Mouse (Mus musculus) lung, embryonic 16.5 days (tissue): ENCODE data around the gene Nell1. TPM values are rescaled to one million over a fixed set of nuclear protein-coding genes. Genes with fewer than 3 reads are reported as not detected.

Experiments used
- ATAC-seq: fragments of 200-750 bp; cut with Nextera tagmentation; 2 replicates; pipeline ENCODE4 v1.8.0; 2017; ENCODE audit warnings: low read depth, mild to moderate bottlenecking, moderate library complexity
- H3K27ac ChIP-seq: fragments of 300-500 bp; sonication (generic); 2 replicates; pipeline ENCODE4 v1.5.1; 2014; ENCODE audit warnings: mild to moderate bottlenecking, control low read depth, low read length
- H3K27me3 ChIP-seq: fragments of 300-500 bp; sonication (generic); 2 replicates; pipeline ENCODE4 v1.6.1; 2014; ENCODE audit warnings: low read depth, low read length, mixed read lengths; ENCODE audit not compliant: control insufficient read depth, insufficient read depth
- H3K36me3 ChIP-seq: fragments of 300-500 bp; sonication (generic); 2 replicates; pipeline ENCODE4 v1.6.1; 2014; ENCODE audit warnings: low read length; ENCODE audit not compliant: control insufficient read depth, insufficient read depth
- H3K4me1 ChIP-seq: fragments of 300-500 bp; sonication (generic); replicated peaks from 2 replicates; pipeline ENCODE4 v1.6.1; 2014; ENCODE audit warnings: low read length, mixed read lengths; ENCODE audit not compliant: control insufficient read depth, insufficient read depth
- H3K4me2 ChIP-seq: fragments of 300-500 bp; sonication (generic); 2 replicates; pipeline ENCODE4 v1.6.1; 2014; ENCODE audit warnings: low read depth, low read length, control low read depth
- H3K4me3 ChIP-seq: fragments of 300-500 bp; sonication (generic); 2 replicates; pipeline ENCODE4 v1.5.1; 2014; ENCODE audit warnings: mild to moderate bottlenecking, low read length, control low read depth
- H3K9ac ChIP-seq: fragments of 300-500 bp; sonication (generic); 2 replicates; pipeline ENCODE4 v1.6.1; 2014; ENCODE audit warnings: low read length, control low read depth
- H3K9me3 ChIP-seq: fragments of 300-500 bp; sonication (generic); 2 replicates; pipeline ENCODE4 v1.6.1; 2016; ENCODE audit warnings: low read length; ENCODE audit not compliant: control insufficient read depth
- WGBS: fragments of 180-500 bp; shearing (Covaris S2); extraction: QIAGEN DNeasy Blood & Tissue Kit; methylation state at CpG from one replicate; pipeline ENCODE4 v1.1.7; 2014; 5-methylcytosine and 5-hydroxymethylcytosine counted together
- polyA plus RNA-seq: library from polyadenylated mRNA; unstranded; fragments of >200 nt; fragmentation: Nextera tagmentation; extraction: Ambion mirVana; gene quantifications from 2 replicates; pipeline ENCODE4 v1.2.1, GENCODE M21; 2015

Nell1 gene
- polyA plus RNA-seq, 1 experiment from 2014 or later, result 3.8 TPM

- Histone ChIP-seq H3K27me3 (peaks cover 10% of the 10 kb centered on the region), H3K9ac (no peak overlapping the region), H3K4me3 (no peak overlapping the region), H3K4me1 (peaks cover 6% of the 10 kb centered on the region), H3K9me3 (peaks cover 2% of the 10 kb centered on the region; the same call in 1 of the 2 replicates), H3K36me3 (no peaks in the 10 kb centered on the region), H3K27ac (peak overlapping the region; percentile 4; the same call in 1 of the 2 replicates), H3K4me2 (no peak overlapping the region)
- ATAC-seq, result peak; percentile 94
- 21% methylated on average over 6 of the region's 6 CpGs for WGBS
Observed at GRCm38 (mm10) chr7:50210678-50211251, 236.1 kb downstream of the Nell1 start.

GRCm38 (mm10) chr7:50221849-50222248 is 247.2 kb downstream of the Nell1 start:
- Histone ChIP-seq H3K4me1 (no peaks in the 10 kb centered on the region), H3K36me3 (no peaks in the 10 kb centered on the region), H3K4me3 (no peak overlapping the region), H3K9ac (no peak overlapping the region), H3K27ac (no peak overlapping the region), H3K9me3 (peaks cover 2% of the 10 kb centered on the region; the same call in 1 of the 2 replicates), H3K27me3 (no peaks in the 10 kb centered on the region), H3K4me2 (no peak overlapping the region)
- ATAC-seq, result no peak

DNA sequence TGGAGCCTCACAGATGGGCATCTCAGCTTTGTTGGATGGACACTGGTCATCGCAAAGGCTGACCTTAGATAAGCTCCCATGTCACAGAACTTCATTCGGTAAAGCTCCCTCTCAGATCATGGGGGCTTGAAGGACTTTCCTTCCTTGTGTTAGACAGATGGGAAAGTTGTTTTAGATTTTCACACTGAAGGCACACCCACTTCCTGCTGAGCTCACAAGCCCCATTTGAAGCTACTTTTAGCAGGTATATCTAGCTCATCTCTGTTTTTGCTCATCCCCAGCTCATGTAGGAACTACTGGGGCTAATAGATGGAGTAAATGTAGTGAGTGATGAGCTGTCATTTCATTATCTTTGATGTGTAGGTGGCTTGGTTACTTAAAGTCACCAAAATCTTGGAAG is 252.0 kb downstream of the Nell1 start:
- peaks cover 2% of the 10 kb centered on the region; the same call in 1 of the 2 replicates for H3K9me3 ChIP-seq
- no peak overlapping the region for H3K9ac ChIP-seq
- no peak overlapping the region for H3K27ac ChIP-seq
- ATAC-seq, result no peak
- H3K4me1 ChIP-seq, result no peaks in the 10 kb centered on the region
- H3K27me3 ChIP-seq, result no peaks in the 10 kb centered on the region
- no peak overlapping the region for H3K4me2 ChIP-seq
- H3K4me3 ChIP-seq, result no peak overlapping the region
- whole genome bisulfite sequencing, result 47% methylated on average over 2 of the region's 2 CpGs
- no peaks in the 10 kb centered on the region for H3K36me3 ChIP-seq

GRCm38 (mm10) chr7:50228273-50228672 is 253.6 kb downstream of the Nell1 start:
- H3K27ac ChIP-seq, result no peak overlapping the region
- H3K27me3 ChIP-seq, result no peaks in the 10 kb centered on the region
- H3K9me3 ChIP-seq, result peaks cover 2% of the 10 kb centered on the region; the same call in 1 of the 2 replicates
- H3K4me2 ChIP-seq, result no peak overlapping the region
- no peak for ATAC-seq
- no peak overlapping the region for H3K9ac ChIP-seq
- H3K4me3 ChIP-seq, result no peak overlapping the region
- H3K4me1 ChIP-seq, result no peaks in the 10 kb centered on the region
- 69% methylated on average over 4 of the region's 4 CpGs for whole genome bisulfite sequencing
- H3K36me3 ChIP-seq, result no peaks in the 10 kb centered on the region

DNA sequence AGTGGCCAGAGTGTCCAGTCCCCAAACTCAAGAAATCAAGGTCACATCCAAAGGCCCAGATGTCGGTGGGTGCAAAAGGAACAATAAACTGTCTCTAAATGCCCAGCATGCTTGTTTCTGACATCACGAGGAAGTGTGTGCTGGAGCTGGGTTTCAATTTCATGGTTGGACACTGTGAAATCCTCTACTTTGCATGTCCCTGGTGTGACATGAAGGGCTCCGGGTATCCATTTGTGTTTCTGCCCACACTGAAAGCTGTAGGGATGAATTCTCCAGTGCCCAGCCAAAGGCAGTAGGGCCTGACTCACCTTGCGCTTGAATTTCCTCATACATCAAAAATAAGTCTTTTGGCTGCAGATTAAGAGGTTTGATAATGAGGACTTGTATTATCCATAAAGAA is 266.5 kb downstream of the Nell1 start:
- no peaks in the 10 kb centered on the region for H3K36me3 ChIP-seq
- no peak overlapping the region for H3K27ac ChIP-seq
- no peak overlapping the region for H3K9ac ChIP-seq
- no peak overlapping the region for H3K4me3 ChIP-seq
- no peaks in the 10 kb centered on the region for H3K27me3 ChIP-seq
- H3K9me3 ChIP-seq, result no peaks in the 10 kb centered on the region
- no peaks in the 10 kb centered on the region for H3K4me1 ChIP-seq
- 73% methylated on average over 4 of the region's 4 CpGs for WGBS
- no peak overlapping the region for H3K4me2 ChIP-seq
- no peak for ATAC-seq

- 35% methylated on average over 5 of the region's 5 CpGs for WGBS
- peak; percentile 60 for ATAC-seq
Observed at GRCm38 (mm10) chr7:50241634-50242273, 267.1 kb downstream of the Nell1 start.

GRCm38 (mm10) chr7:50253166-50253565 is 278.5 kb downstream of the Nell1 start:
- H3K9me3 ChIP-seq, result no peaks in the 10 kb centered on the region
- H3K36me3 ChIP-seq, result no peaks in the 10 kb centered on the region
- 80% methylated on average over 3 of the region's 3 CpGs for WGBS
- H3K27ac ChIP-seq, result no peak overlapping the region
- no peak for ATAC-seq
- no peak overlapping the region for H3K9ac ChIP-seq
- no peaks in the 10 kb centered on the region for H3K27me3 ChIP-seq
- no peak overlapping the region for H3K4me3 ChIP-seq
- H3K4me1 ChIP-seq, result no peaks in the 10 kb centered on the region
- H3K4me2 ChIP-seq, result no peak overlapping the region

More at GRCm38 (mm10) chr7:50241634-50242273, 267.1 kb downstream of the Nell1 start:
- Histone ChIP-seq H3K36me3 (no peaks in the 10 kb centered on the region), H3K4me1 (no peaks in the 10 kb centered on the region), H3K27ac (no peak overlapping the region), H3K27me3 (no peaks in the 10 kb centered on the region), H3K4me3 (no peak overlapping the region), H3K9me3 (no peaks in the 10 kb centered on the region), H3K9ac (no peak overlapping the region), H3K4me2 (no peak overlapping the region)

- no peaks in the 10 kb centered on the region for H3K27me3 ChIP-seq
- no peaks in the 10 kb centered on the region for H3K36me3 ChIP-seq
- no peak overlapping the region for H3K27ac ChIP-seq
- WGBS, result 61% methylated on average over 3 of the region's 3 CpGs
- no peak overlapping the region for H3K4me3 ChIP-seq
- no peak for ATAC-seq
- H3K4me1 ChIP-seq, result no peaks in the 10 kb centered on the region
- no peak overlapping the region for H3K9ac ChIP-seq
- no peaks in the 10 kb centered on the region for H3K9me3 ChIP-seq
- no peak overlapping the region for H3K4me2 ChIP-seq
Observed at GRCm38 (mm10) chr7:50260016-50260415, 285.4 kb downstream of the Nell1 start.

DNA sequence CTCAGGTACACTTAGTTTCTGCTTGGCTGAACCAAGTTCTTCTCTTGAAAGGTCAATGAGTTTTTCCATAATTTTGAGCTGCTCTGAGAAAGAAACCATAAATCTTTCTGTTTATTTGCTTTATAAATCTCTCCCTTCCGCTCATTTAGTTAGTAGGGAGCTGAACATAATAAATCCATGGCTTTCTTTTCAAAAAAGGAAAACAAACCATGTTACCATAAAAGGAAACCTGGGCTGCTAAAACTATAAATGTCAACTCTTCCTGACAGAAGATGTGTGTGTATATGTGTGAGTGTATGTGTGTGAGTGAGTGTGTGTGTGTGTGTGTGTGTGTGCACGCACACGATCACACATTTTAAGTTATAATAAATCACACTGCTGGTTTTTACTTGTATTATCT is 320.8 kb downstream of the Nell1 start:
- no peaks in the 10 kb centered on the region for H3K9me3 ChIP-seq
- no peaks in the 10 kb centered on the region for H3K27me3 ChIP-seq
- H3K4me2 ChIP-seq, result no peak overlapping the region
- no peaks in the 10 kb centered on the region for H3K4me1 ChIP-seq
- ATAC-seq, result no peak
- H3K27ac ChIP-seq, result no peak overlapping the region
- no peak overlapping the region for H3K4me3 ChIP-seq
- WGBS, result 39% methylated on average over 3 of the region's 3 CpGs
- no peaks in the 10 kb centered on the region for H3K36me3 ChIP-seq
- no peak overlapping the region for H3K9ac ChIP-seq
